Comparison of ENCODE assay signal across 15 mouse cellular contexts in the genomic region with DNA sequence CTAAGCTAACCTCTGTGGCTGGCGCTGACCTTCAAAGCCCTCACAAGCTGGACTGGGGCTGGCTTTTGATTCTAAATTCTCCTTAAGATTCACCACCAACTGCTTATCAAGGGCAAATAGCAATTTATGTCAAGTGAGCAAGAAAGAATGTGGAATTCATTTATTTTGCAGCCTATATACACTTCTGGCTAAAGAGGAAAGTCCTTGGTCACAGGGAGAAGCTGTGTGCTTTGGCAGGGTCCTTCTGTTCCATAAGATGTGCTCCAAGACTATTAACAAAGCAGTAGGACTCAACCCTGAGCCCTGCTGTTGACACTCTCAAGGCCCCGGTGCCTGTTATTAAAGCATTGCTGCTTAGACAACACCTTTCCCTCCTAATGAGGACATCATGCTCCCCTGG. TPM values are rescaled to one million over a fixed set of nuclear protein-coding genes. Genes with fewer than 3 reads are reported as not detected.
"Had no signal": no experiment of that assay in that cellular context is flagged by ENCODE, and none has a peak within 500 bp of the region (broad histone marks: within the 10 kb centered on the region; RNA-seq: fewer than 3 reads in every experiment).

No protein-coding gene starts in this region.

- H3K9ac ChIP-seq: hindbrain, embryonic 15.5 days; limb, embryonic 15.5 days; liver, embryonic 12.5 days; midbrain, embryonic 15.5 days; neural tube, embryonic 12.5 days had no signal

- ATAC-seq: intestine, embryonic 16.5 days; liver, embryonic 12.5 days; midbrain, embryonic 15.5 days had no signal

- H3K27me3 ChIP-seq: hindbrain, embryonic 15.5 days; limb, embryonic 15.5 days; midbrain, embryonic 15.5 days; neural tube, embryonic 12.5 days had no signal

- H3K9me3 ChIP-seq: hindbrain, embryonic 15.5 days; limb, embryonic 15.5 days; liver, embryonic 12.5 days; megakaryocyte, embryonic 14.5 days; midbrain, embryonic 15.5 days; neural tube, embryonic 12.5 days had no signal

- H3K36me3 ChIP-seq: hindbrain, embryonic 15.5 days; limb, embryonic 15.5 days; liver, embryonic 12.5 days; midbrain, embryonic 15.5 days; neural tube, embryonic 12.5 days had no signal

- H3K4me2 ChIP-seq: hindbrain, embryonic 15.5 days; limb, embryonic 15.5 days; liver, embryonic 12.5 days; midbrain, embryonic 11.5 days; midbrain, embryonic 15.5 days; neural tube, embryonic 12.5 days had no signal

- DNase-seq: kidney, postnatal 14 days; layer of hippocampus, adult 9-11 months; layer of hippocampus, postnatal 36 days; thymus, adult 2 months; thymus, postnatal 25 days had no signal

- H3K27ac ChIP-seq: hindbrain, embryonic 15.5 days; limb, embryonic 15.5 days; liver, embryonic 12.5 days; macrophage; midbrain, embryonic 15.5 days; neural tube, embryonic 12.5 days; stomach, postnatal 0 days had no signal

- H3K4me1 ChIP-seq: liver, embryonic 12.5 days; megakaryocyte, embryonic 14.5 days; midbrain, embryonic 15.5 days; neural tube, embryonic 12.5 days had no signal

- H3K4me3 ChIP-seq: hindbrain, embryonic 15.5 days; limb, embryonic 15.5 days; liver, embryonic 12.5 days; megakaryocyte, embryonic 14.5 days; midbrain, embryonic 15.5 days; neural tube, embryonic 12.5 days had no signal

RNA-seq across cellular contexts. Expression of a gene that starts 7.4 kb away (rescaled TPM):
- polyA plus RNA-seq: macrophage had no signal
